Mouse (Mus musculus): ENCODE results near the gene Srl. TPM values are rescaled to one million over a fixed set of nuclear protein-coding genes. Genes with fewer than 3 reads are reported as not detected.

Srl gene
- polyA plus RNA-seq, 1 experiment from 2014 or later: 33.2 TPM

DNA sequence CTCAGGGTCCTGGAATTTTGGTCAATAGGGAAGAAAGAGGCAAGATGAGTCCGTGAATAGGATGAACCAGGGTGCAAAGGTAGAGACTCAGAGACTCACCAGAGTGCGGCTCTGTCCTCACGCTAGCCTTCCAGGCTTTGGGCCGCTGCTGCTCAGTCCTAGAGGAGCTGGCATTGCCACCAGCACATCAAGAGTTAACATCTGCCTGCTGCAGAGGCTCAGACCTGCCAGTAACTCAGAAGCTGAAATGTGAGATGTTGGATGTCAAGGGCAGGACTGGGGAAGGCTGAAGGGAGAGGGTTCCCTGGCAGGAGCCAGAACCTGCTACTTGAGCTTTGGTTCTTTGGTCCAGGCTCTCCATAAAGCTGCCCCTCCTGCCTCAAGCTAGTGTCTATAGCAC is 29.1 kb upstream of the Srl start:
- Histone ChIP-seq H3K9me3 (no peaks in the 10 kb centered on the region), H3K4me3 (no peak overlapping the region), H3K9ac (no peak overlapping the region), H3K36me3 (no peaks in the 10 kb centered on the region), H3K4me1 (0 out of 2 replicates have a peak, but pooled peaks cover 3% of the 10 kb centered on the region), H3K4me2 (replicated peaks) (no peak overlapping the region), H3K27me3 (replicated peaks) (no peaks in the 10 kb centered on the region), H3K27ac (no peak overlapping the region)
- ATAC-seq (ENCODE audit: low FRiP score, low read depth): no peak
- 59% methylated on average over 4 of the region's 4 CpGs for WGBS

DNA sequence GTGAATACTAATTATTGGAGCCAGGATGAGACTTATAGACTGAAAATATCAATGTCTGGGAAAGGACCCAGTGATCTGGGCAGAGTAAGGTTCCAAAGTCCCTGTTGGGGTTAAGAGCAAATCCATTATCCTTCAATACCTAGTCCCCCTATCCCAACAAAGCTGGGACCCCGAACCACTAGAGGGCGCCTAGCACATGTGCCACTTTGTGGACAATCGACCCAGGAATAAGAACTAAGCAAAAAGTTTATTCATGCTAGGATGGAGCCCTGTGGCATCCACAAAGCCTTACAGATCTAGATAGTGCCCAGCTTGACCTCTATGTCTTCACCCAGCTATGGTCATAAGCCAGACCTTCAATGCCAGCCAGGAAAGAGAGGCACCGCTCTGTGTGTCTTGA is 26.3 kb upstream of the Srl start:
- no peaks in the 10 kb centered on the region for H3K9me3 ChIP-seq
- H3K27ac ChIP-seq: no peak overlapping the region
- no peak overlapping the region for H3K4me3 ChIP-seq
- no peak overlapping the region for H3K4me2 ChIP-seq (replicated peaks)
- no peaks in the 10 kb centered on the region for H3K27me3 ChIP-seq (replicated peaks)
- H3K9ac ChIP-seq: no peak overlapping the region
- no peaks in the 10 kb centered on the region for H3K36me3 ChIP-seq
- 0 out of 2 replicates have a peak, but pooled peaks cover 3% of the 10 kb centered on the region for H3K4me1 ChIP-seq
- 0 out of 2 replicates have a peak, but pooled peaks have one; percentile 33 for ATAC-seq (ENCODE audit: low FRiP score, low read depth)
- 14% methylated on average over 4 of the region's 4 CpGs for WGBS

DNA sequence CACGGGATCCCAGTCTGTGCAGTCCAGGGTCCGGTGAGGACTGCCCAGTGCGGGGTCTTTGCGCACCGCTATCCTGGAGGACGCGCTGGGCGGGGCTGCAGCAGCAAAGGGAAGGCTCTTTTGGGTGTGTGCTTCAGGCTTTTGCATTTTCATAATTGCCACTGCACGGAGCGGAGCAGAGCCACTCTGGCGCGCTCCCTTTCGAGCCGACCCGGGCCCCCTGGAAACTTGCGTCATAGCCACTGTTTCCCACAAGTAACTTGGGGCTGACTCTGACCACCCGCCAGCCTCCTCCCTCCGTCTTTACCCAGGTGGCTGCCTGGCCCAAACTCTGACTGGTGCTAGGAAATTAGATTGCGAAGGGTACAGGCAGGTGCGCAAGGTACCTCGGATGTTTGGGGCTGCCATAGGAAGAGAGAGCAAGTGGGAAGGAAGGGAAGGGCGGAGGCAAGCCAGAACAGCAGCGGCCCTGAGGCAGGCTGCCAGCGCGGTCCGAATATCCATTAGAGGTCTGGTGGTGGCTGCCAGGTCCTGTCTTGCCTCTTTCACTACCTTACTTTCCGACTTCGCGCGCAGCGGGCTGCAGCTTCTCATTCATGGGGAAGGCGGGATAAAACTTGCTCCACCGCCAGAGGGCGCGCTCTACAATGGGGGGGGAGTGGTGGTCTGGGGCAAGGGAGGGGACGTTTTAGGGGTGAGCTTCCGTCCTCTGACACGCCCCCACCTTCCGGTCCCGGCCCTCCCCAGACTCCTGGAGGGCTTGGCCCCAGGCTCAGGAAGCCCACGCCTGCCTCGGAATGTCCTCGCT is 18.7 kb upstream of the Srl start:
- no peaks in the 10 kb centered on the region for H3K27me3 ChIP-seq (replicated peaks)
- peak overlapping the region; percentile 87 for H3K4me2 ChIP-seq (replicated peaks)
- peak overlapping the region; percentile 32; the same call in 1 of the 2 replicates for H3K27ac ChIP-seq
- peak; percentile 23 for ATAC-seq (ENCODE audit: low FRiP score, low read depth)
- H3K36me3 ChIP-seq: no peaks in the 10 kb centered on the region; the same call in 1 of the 2 replicates
- peak overlapping the region; percentile 74 for H3K4me3 ChIP-seq
- H3K4me1 ChIP-seq: peaks cover 22% of the 10 kb centered on the region
- H3K9ac ChIP-seq: peak overlapping the region; percentile 79
- WGBS: 1% methylated on average over 43 of the region's 43 CpGs
- no peaks in the 10 kb centered on the region for H3K9me3 ChIP-seq

DNA sequence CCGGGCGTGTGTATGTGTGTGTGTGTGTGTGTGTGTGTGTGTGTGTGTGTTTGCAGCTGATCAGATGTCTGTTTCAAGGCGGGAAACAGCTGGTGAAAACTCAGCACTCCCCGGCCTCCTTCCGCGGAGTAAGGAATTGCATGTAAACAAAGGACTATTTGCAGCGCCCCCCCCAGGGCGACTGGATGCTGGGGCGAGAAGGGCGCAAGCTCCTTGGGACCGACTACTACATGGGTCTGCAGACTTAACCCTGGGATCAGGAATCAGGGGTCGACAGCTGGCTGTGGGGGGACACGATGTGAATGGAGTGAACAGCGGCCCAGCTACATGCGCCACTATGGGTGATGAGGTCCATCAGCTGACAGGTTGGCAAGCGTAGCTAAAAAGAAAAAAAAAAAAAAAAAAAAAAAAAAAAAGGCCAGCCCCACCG is 18.1 kb upstream of the Srl start, which contains the start of gene Tfap4:
Gene Tfap4 (minus strand): TSS at position 140 of the 430 bp plus-strand sequence.
- Histone ChIP-seq H3K9me3 (no peaks in the 10 kb centered on the region), H3K4me2 (replicated peaks) (peak within 1 kb of the TSS; percentile 87), H3K4me3 (peak within 1 kb of the TSS; percentile 74), H3K27ac (peak within 1 kb of the TSS; percentile 77), H3K9ac (peak within 1 kb of the TSS; percentile 79), H3K27me3 (replicated peaks) (no peaks in the 10 kb centered on the region), H3K36me3 (no peaks in the 10 kb centered on the region; the same call in 1 of the 2 replicates), H3K4me1 (peaks cover 22% of the 10 kb centered on the region)
- 1% methylated on average over 16 of the region's 17 CpGs for WGBS
- ATAC-seq (ENCODE audit: low FRiP score, low read depth): peak; percentile 14

DNA sequence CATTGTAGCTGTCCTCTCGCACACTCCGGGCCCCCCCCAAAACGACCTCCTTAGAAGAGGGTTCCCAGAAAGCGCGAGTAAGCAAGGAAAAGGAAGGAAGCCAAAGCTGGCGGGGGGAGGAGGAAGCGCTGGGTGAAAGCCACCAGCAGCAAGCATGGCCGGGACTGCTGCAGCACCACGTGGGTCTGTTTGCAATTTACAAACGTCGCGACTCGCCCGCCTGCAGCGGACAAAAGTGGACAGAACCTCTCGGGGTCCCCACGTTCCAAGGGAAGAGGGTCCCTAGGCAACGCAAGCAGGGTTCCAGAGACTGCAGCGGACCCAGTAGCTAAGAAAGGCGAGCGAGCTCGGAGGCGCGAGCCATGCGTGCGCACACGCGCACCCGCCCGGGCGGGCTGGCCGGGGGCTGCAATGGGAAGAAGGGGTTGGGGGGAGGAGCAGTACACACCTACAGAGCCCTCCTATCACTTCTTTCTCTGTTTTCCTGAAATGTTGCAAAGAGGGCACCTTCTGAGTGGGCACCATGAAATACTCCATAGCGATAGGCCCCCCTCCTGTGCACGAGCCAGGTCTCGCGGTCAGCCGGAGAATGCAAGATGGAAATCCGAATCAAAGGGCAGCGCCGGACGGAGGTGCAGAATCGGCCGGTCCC is 17.5 kb upstream of the Srl start:
- Histone ChIP-seq H3K9me3 (no peaks in the 10 kb centered on the region), H3K27ac (peak overlapping the region; percentile 77), H3K9ac (peak overlapping the region; percentile 79), H3K4me2 (replicated peaks) (peak overlapping the region; percentile 87), H3K27me3 (replicated peaks) (no peaks in the 10 kb centered on the region), H3K36me3 (no peaks in the 10 kb centered on the region; the same call in 1 of the 2 replicates), H3K4me3 (peak overlapping the region; percentile 74), H3K4me1 (peaks cover 22% of the 10 kb centered on the region)
- WGBS: 0% methylated on average over 43 of the region's 43 CpGs
- peak; percentile 48 for ATAC-seq (ENCODE audit: low FRiP score, low read depth)

DNA sequence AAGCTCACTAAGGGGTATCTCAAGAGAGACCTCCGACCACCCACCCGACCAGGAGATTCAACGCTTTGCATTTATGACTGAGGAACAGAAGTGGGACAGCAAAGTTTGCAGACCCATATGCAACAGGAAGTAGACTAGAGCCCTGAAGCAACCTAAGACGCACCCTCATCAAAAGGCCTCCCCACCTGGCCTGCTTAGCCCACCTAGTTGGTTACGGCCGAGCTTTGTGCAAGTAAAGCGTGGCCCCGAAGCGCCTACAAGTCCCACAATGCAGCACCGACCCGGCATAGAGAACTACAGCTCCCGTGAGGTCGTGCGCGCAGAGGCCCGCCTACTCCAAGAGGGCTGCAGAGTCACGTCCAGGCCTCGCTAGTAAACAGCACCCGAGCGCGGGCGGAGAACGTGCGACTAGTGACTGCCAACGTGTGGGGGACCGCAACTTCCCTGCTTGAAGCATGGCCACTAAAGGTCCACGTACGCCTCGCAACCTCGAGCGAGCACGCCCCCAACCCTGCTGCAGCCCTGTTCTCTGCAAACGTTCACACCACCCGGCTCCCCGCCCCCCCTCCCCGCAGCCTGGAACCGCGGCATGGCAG is 16.9 kb upstream of the Srl start:
- H3K9me3 ChIP-seq: no peaks in the 10 kb centered on the region
- peak overlapping the region; percentile 74 for H3K4me3 ChIP-seq
- no peaks in the 10 kb centered on the region for H3K27me3 ChIP-seq (replicated peaks)
- no peaks in the 10 kb centered on the region; the same call in 1 of the 2 replicates for H3K36me3 ChIP-seq
- H3K27ac ChIP-seq: peak overlapping the region; percentile 77
- H3K9ac ChIP-seq: peak overlapping the region; percentile 79
- WGBS: 0% methylated on average over 38 of the region's 38 CpGs
- peak; percentile 94 for ATAC-seq (ENCODE audit: low FRiP score, low read depth)
- peak overlapping the region; percentile 87 for H3K4me2 ChIP-seq (replicated peaks)
- peaks cover 22% of the 10 kb centered on the region for H3K4me1 ChIP-seq

DNA sequence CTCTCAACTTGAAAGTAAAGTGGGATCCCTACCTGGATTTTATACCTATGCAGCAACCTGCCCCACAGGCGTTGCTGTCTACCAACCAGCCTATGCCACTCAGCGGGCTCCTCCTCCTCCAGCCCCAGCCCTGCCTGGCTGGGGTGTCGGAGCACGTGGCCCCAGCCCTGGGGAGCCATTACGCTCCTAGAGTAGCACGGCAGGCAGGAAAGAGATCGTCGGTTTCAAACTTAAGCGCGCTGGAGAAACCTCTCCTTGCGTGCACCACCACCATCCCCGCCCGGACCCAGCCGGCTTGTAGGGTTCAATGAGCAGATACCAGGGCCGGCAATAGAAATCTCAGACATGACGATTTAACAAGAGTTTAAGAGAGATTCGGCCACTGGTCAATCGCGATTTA is 16.3 kb upstream of the Srl start:
- peaks cover 23% of the 10 kb centered on the region for H3K4me1 ChIP-seq
- H3K36me3 ChIP-seq: no peaks in the 10 kb centered on the region; the same call in 1 of the 2 replicates
- H3K4me2 ChIP-seq (replicated peaks): peak overlapping the region; percentile 87

DNA sequence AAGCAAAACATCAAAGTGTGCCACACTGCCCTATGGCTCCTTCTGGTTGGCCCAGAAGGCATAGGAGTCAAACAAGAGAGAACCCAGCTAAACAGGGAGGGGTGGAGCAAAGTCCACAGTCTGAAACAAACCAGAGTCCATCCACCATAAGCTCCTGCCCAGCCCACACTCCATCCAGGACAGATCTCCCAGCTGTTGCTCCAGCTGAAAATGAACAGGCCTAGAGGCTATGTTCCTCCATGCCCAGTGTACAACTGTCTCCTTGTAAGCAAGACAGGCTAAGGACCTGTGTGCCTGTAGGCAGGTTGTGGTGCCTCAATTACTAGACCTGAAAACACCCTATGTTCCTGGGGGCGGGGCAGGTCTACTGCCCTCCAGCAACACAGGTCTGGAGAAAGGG is 15.5 kb upstream of the Srl start:
- H3K4me3 ChIP-seq: no peak overlapping the region
- H3K27ac ChIP-seq: no peak overlapping the region
- peak overlapping the region; percentile 87 for H3K4me2 ChIP-seq (replicated peaks)
- no peak for ATAC-seq (ENCODE audit: low FRiP score, low read depth)
- H3K4me1 ChIP-seq: peaks cover 30% of the 10 kb centered on the region
- no peaks in the 10 kb centered on the region for H3K9me3 ChIP-seq
- no peaks in the 10 kb centered on the region for H3K27me3 ChIP-seq (replicated peaks)
- H3K36me3 ChIP-seq: no peaks in the 10 kb centered on the region; the same call in 1 of the 2 replicates
- WGBS: 84% methylated on average over 1 of the region's 1 CpGs
- H3K9ac ChIP-seq: peak overlapping the region; percentile 26; the same call in 1 of the 2 replicates

More for the DNA sequence above, 16.3 kb upstream of the Srl start:
- Histone ChIP-seq H3K27ac (peak overlapping the region; percentile 77), H3K9me3 (no peaks in the 10 kb centered on the region), H3K27me3 (replicated peaks) (no peaks in the 10 kb centered on the region), H3K4me3 (peak overlapping the region; percentile 74), H3K9ac (peak overlapping the region; percentile 79)
- 1% methylated on average over 19 of the region's 19 CpGs for WGBS
- ATAC-seq (ENCODE audit: low FRiP score, low read depth): peak; percentile 65

DNA sequence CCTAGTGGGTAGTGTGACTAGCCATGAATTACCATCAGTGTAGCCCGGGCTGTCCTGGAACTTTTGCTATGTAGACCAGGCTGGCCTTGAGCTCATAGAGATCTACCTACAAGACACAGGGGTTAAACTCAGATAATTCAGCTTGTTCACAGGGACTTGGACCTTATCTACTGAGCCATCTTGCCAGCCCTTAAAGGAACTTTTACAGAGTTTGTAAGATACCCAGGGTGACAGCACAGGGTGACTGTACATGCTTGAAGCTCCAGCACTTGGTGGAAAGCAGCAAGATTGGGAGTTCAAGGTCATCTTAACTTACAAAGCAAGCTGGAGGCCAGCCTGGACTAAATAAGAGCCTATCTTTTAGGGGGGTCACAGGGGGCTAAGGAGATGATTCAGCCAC is 13.9 kb upstream of the Srl start:
- no peaks in the 10 kb centered on the region for H3K27me3 ChIP-seq (replicated peaks)
- no peak overlapping the region for H3K27ac ChIP-seq
- H3K36me3 ChIP-seq: peaks cover 8% of the 10 kb centered on the region; the same call in 1 of the 2 replicates
- H3K9ac ChIP-seq: no peak overlapping the region
- H3K9me3 ChIP-seq: no peaks in the 10 kb centered on the region
- peaks cover 28% of the 10 kb centered on the region for H3K4me1 ChIP-seq
- 100% methylated on average over 1 of the region's 1 CpGs for WGBS
- H3K4me2 ChIP-seq (replicated peaks): no peak overlapping the region
- no peak overlapping the region for H3K4me3 ChIP-seq
- no peak for ATAC-seq (ENCODE audit: low FRiP score, low read depth)

DNA sequence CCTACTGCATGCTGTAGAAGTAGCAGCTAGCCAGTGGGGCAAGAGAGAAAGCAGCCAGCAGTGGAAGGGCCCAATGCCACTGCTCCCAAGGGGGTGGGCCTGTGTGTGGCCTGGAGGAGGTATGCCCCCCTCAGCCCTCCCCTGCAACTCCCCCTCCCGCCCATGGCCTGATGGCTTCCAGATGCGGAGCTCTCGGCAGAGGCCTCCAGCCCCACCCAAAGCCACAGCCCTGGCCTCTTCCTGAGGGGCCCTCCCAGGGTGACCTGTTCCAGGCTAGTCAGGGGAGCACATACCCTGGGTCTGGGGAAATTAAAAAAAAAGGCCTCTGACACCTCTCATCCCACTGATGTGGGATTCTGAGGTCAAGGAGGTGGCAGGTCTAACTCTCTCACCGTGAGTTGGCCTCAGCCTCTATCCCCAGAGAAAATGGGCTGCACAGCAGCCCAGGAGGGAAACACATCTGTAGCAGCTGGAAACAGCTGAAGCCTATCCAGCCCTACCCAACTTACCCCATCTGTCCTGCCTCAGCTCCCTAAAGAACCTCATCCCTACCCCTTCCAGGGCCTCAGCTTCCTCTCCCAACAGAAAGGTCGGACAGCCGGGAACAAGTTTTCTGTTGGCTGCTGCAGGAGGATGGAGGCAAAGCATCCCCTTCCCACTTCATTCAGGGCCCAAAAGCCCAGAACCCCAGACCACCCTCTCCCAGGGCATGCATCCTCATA is 11.4 kb upstream of the Srl start:
- no peak for ATAC-seq (ENCODE audit: low FRiP score, low read depth)
- H3K9ac ChIP-seq: no peak overlapping the region
- peaks cover 23% of the 10 kb centered on the region for H3K4me1 ChIP-seq
- peaks cover 21% of the 10 kb centered on the region for H3K36me3 ChIP-seq
- no peaks in the 10 kb centered on the region for H3K27me3 ChIP-seq (replicated peaks)
- peak overlapping the region; percentile 20; the same call in 1 of the 2 replicates for H3K4me2 ChIP-seq (replicated peaks)
- no peak overlapping the region for H3K4me3 ChIP-seq
- H3K27ac ChIP-seq: no peak overlapping the region
- no peaks in the 10 kb centered on the region for H3K9me3 ChIP-seq
- 58% methylated on average over 6 of the region's 6 CpGs for WGBS

DNA sequence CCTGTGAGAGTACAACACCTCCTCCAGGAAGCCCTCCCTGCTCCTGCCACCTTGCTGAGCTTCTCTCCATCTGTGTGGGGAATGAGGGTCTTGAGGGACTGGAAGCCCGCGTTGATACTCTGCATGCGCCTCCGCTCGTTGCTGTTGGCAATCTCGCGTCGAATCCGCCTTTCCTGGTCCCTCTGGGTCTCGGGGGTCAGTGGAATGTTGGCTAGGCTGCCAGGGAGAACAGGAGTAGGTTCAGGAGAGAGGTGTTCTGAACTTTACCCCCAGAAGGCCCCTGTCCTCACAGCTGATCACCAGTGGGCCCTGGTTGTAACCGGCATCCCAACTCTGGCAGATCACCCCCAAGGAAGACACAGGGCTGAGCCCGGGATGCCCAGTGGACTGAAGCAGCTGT is 10.3 kb upstream of the Srl start:
- peaks cover 27% of the 10 kb centered on the region for H3K36me3 ChIP-seq
- H3K4me3 ChIP-seq: no peak overlapping the region
- WGBS: 90% methylated on average over 12 of the region's 12 CpGs
- no peak overlapping the region for H3K27ac ChIP-seq
- peaks cover 12% of the 10 kb centered on the region for H3K4me1 ChIP-seq
- no peak for ATAC-seq (ENCODE audit: low FRiP score, low read depth)
- H3K9me3 ChIP-seq: no peaks in the 10 kb centered on the region
- no peaks in the 10 kb centered on the region for H3K27me3 ChIP-seq (replicated peaks)
- H3K4me2 ChIP-seq (replicated peaks): no peak overlapping the region
- no peak overlapping the region for H3K9ac ChIP-seq

Data from neural tube, embryonic 12.5 days (tissue).